Mouse (Mus musculus): ENCODE measurements around the gene Gm11236. TPM values are rescaled to one million over a fixed set of nuclear protein-coding genes. Genes with fewer than 3 reads are reported as not detected.
"Not testable (repeated sequence)": the region's sequence is repeated elsewhere in the genome, so short reads cannot be mapped to it uniquely, and the experiment has no call there.

Gm11236 gene
- total RNA-seq (2021): not detected in 2 replicates
- long read RNA-seq: 0 reads

- DNase-seq: not testable (repeated sequence)
These were observed at the start of gene Gm11236 for GRCm38 (mm10) chr4:73637821-73638220. Gene Gm11236 (plus strand): TSS chr4:73638121.

- DNase-seq: no peak
These were observed 38.7 kb upstream of the Gm11236 start for GRCm38 (mm10) chr4:73599248-73599647.

DNA sequence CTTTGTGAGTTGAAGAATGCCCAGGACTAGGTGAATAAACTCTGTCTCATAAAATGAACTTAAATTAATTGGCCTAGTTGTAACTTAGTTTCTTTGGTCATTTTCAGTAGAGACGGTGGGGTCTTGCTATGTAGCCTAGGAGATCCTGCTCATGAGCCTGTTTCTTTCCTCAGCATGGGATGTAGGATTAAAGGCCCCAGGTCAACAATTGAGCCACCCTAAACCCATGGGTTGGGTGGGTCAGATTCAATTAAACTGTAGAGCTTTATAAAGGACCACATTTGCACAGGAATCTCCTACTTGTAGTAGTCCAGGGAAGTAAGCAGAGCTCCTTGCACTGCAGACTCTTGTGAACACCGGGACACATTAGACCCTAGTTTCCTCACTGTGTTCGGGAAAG lies 30.3 kb upstream of the Gm11236 start, which contains the start of gene Gm11238:
Gene Gm11238, plus strand, starts transcription at position 301 of the 400 bp plus-strand sequence.
- not testable (repeated sequence) for DNase-seq

GRCm38 (mm10) chr4:73622684-73623083 lies 15.2 kb upstream of the Gm11236 start, which contains the start of gene Gm11237:
Gene Gm11237 (plus strand): TSS chr4:73622984.
- not testable (repeated sequence) for DNase-seq

DNA sequence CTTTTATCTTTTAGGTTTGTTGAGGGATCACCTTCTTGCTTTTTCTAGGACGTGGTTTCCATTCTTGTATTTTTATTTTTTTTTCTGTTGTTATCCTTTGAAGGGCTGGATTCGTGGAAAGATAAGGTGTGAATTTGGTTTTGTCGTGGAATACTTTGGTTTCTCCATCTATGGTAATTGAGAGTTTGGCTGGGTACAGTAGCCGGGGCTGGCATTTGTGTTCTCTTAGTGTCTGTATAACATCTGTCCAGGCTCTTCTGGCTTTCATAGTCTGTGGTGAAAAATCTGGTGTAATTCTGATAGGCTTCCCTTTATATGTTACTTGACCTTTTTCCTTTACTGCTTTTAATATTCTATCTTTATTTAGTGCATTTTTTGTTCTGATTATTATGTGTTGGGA lies 23.9 kb downstream of the Gm11236 start:
- peak; percentile 0 for DNase-seq

DNA sequence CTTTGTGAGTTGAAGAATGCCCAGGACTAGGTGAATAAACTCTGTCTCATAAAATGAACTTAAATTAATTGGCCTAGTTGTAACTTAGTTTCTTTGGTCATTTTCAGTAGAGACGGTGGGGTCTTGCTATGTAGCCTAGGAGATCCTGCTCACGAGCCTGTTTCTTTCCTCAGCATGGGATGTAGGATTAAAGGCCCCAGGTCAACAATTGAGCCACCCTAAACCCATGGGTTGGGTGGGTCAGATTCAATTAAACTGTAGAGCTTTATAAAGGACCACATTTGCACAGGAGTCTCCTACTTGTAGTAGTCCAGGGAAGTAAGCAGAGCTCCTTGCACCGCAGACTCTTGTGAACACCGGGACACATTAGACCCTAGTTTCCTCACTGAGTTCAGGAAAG lies 30.1 kb downstream of the Gm11236 start, which contains the start of gene Gm11239:
Gene Gm11239, plus strand, starts transcription at position 301 of the 400 bp plus-strand sequence.
- DNase-seq: not testable (repeated sequence)

DNA sequence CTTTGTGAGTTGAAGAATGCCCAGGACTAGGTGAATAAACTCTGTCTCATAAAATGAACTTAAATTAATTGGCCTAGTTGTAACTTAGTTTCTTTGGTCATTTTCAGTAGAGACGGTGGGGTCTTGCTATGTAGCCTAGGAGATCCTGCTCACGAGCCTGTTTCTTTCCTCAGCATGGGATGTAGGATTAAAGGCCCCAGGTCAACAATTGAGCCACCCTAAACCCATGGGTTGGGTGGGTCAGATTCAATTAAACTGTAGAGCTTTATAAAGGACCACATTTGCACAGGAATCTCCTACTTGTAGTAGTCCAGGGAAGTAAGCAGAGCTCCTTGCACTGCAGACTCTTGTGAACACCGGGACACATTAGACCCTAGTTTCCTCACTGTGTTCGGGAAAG lies 45.3 kb downstream of the Gm11236 start, which contains the start of gene Gm428:
Gene Gm428, plus strand, starts transcription at position 301 of the 400 bp plus-strand sequence.
- not testable (repeated sequence) for DNase-seq

Other genes with a start within 250 kb of the Gm11236 start
- gene Gm11487, start 233.0 kb upstream of the Gm11236 start, total RNA-seq (2021): not detected in 2 replicates
- gene Gm11238, start 30.2 kb upstream of the Gm11236 start, total RNA-seq (2021): not detected in 2 replicates
- gene Gm11237, start 15.1 kb upstream of the Gm11236 start, total RNA-seq (2021): not detected in 2 replicates
- gene Gm11239, start 30.2 kb downstream of the Gm11236 start, total RNA-seq (2021): not detected in 2 replicates
- gene Gm428, start 45.4 kb downstream of the Gm11236 start, total RNA-seq (2021): not detected in 2 replicates
- not detected in 2 replicates for gene Rasef, start 152.9 kb downstream of the Gm11236 start, total RNA-seq (2021)
- not detected in 2 replicates for gene Gm11758, start 238.1 kb downstream of the Gm11236 start, total RNA-seq (2021)

All from adrenal gland, postnatal 25 days (tissue).